Mouse (Mus musculus) v-Abl transformed pro-B cells (cell line): ENCODE results near the gene Pgp.

ENCODE experiments used
- in situ Hi-C, 2 experiments: fragments of 400-800 bp; cut with MboI; formaldehyde crosslinking; loops; one replicate each; pipeline ENCODE4 v1.15.1; 2025; ENCODE audit not compliant: unreplicated experiment in 2 of 2

Gene Pgp

GRCm38 (mm10) chr17:24507806-24508460, 37.7 kb downstream of the Pgp start:
- in situ Hi-C loops = no loop called here

GRCm38 (mm10) chr17:24513609-24514008, 43.4 kb downstream of the Pgp start:
- in situ Hi-C loops = no loop called here

GRCm38 (mm10) chr17:24514270-24515257, 44.4 kb downstream of the Pgp start:
- in situ Hi-C loops = no loop called here

GRCm38 (mm10) chr17:24520450-24520849, 50.3 kb downstream of the Pgp start:
- in situ Hi-C loops = loop anchor here in 1 of 2 experiments (5.0 kb wide), 1 partner anchor 38 kb away; no protein-coding TSS in a partner anchor
